Comparison of ENCODE assay signal across 4 mouse cellular contexts in genomic region chr17:6695712-6696111, GRCm38 (mm10). TPM values are rescaled to one million over a fixed set of nuclear protein-coding genes. Genes with fewer than 3 reads are reported as not detected.
"Had no signal": no experiment of that assay in that cellular context is flagged by ENCODE, and none has a peak within 500 bp of the region (broad histone marks: within the 10 kb centered on the region; RNA-seq: fewer than 3 reads in every experiment).

No protein-coding gene starts in this region.

RNA-seq across cellular contexts. Expression of gene Sytl3, which starts 36.8 kb away (rescaled TPM):
- total RNA-seq: layer of hippocampus, adult 18-20 months; layer of hippocampus, postnatal 36 days had no signal
- polyA plus RNA-seq: heart, embryonic 12.5 days; heart, embryonic 13.5 days had no signal
